Mouse (Mus musculus) intestine, postnatal 0 days (tissue): ENCODE measurements around the gene Cdkn2d. TPM values are rescaled to one million over a fixed set of nuclear protein-coding genes. Genes with fewer than 3 reads are reported as not detected.
"Not testable (repeated sequence)": the region's sequence is repeated elsewhere in the genome, so short reads cannot be mapped to it uniquely, and the experiment has no call there.

Source experiments
- ATAC-seq: fragments of 200-750 bp; cut with Nextera tagmentation; 2 replicates; pipeline ENCODE4 v1.8.0; 2017; ENCODE audit warnings: mild to moderate bottlenecking, moderate TSS enrichment, moderate library complexity
- H3K27ac ChIP-seq: fragments of 300-500 bp; sonication (generic); 2 replicates; pipeline ENCODE4 v1.5.1; 2014; ENCODE audit warnings: mild to moderate bottlenecking, low read depth, low read length, moderate library complexity
- H3K27me3 ChIP-seq: fragments of 300-500 bp; sonication (generic); replicated peaks from 2 replicates; pipeline ENCODE4 v1.6.1; 2014; ENCODE audit warnings: low read length, mixed read lengths; ENCODE audit not compliant: control insufficient read depth, insufficient read depth
- H3K36me3 ChIP-seq: fragments of 300-500 bp; sonication (generic); 2 replicates; pipeline ENCODE4 v1.6.1; 2014; ENCODE audit warnings: mild to moderate bottlenecking, moderate library complexity; ENCODE audit not compliant: control insufficient read depth, insufficient read depth
- H3K4me1 ChIP-seq: fragments of 300-500 bp; sonication (generic); replicated peaks from 2 replicates; pipeline ENCODE4 v1.6.1; 2014; ENCODE audit warnings: antibody characterized with exemption, low read length, mixed read lengths; ENCODE audit not compliant: control insufficient read depth, insufficient read depth
- H3K4me2 ChIP-seq: fragments of 300-500 bp; sonication (generic); replicated peaks from 2 replicates; pipeline ENCODE4 v1.6.1; 2014; ENCODE audit warnings: low read depth, mild to moderate bottlenecking, moderate library complexity
- H3K4me3 ChIP-seq: fragments of 300-500 bp; sonication (generic); 2 replicates; pipeline ENCODE4 v1.5.1; 2014; ENCODE audit warnings: low read depth, low read length
- H3K9ac ChIP-seq: fragments of 300-500 bp; sonication (generic); 2 replicates; pipeline ENCODE4 v1.6.1; 2014; ENCODE audit warnings: mild to moderate bottlenecking, low read depth, low read length
- H3K9me3 ChIP-seq: fragments of 300-500 bp; sonication (generic); 2 replicates; pipeline ENCODE4 v1.6.1; 2016; ENCODE audit warnings: mixed run types; ENCODE audit not compliant: control insufficient read depth
- CTCF ChIP-seq: sonication (generic); IDR thresholded peaks from 2 replicates; pipeline ENCODE4 v1.5.1; 2016; ENCODE audit warnings: low read depth, mild to moderate bottlenecking, control low read depth, antibody characterized with exemption, moderate library complexity
- WGBS: fragments of 180-500 bp; shearing (Covaris S2); extraction: QIAGEN DNeasy Blood & Tissue Kit; methylation state at CpG from one replicate; pipeline ENCODE4 v1.1.7; 2014; 5-methylcytosine and 5-hydroxymethylcytosine counted together
- polyA plus RNA-seq: library from polyadenylated mRNA; unstranded; fragments of >200 nt; fragmentation: Nextera tagmentation; extraction: Ambion mirVana; gene quantifications from 2 replicates; pipeline ENCODE4 v1.2.1, GENCODE M21; 2015

The Cdkn2d gene
- polyA plus RNA-seq, 1 experiment from 2014 or later: 25.8 TPM

DNA sequence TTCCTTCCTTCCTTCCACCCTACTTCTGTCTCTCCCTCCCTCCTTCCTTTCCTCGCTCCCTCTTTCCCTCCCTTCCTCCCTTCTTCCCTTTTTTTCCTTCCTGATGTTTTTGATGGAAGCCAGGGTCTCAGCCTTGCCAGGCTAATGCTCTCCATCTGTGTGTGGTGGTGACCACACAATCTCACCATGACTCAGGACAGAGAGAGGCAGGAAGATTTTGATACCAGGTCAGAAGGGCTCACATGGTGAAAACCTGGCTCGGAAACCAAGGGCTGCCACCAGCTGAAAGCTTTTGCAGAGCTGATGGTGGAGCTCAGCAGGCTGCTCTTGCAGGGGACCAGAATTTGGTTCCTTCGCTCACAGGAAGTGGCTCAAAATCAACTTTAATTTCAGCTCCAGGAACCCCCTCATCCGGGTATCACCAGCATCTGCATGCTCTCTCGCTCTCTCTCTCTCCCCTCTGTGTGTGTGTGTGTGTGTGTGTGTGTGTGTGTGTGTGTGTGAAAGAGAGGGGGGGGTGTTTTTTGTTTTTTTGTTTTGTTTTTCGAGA, 30.6 kb downstream of the Cdkn2d start:
- no peak for TF ChIP-seq CTCF
- Histone ChIP-seq H3K9me3 (no peaks in the 10 kb centered on the region), H3K36me3 (no peaks in the 10 kb centered on the region), H3K9ac (no peak overlapping the region), H3K27ac (no peak overlapping the region), H3K4me3 (no peak overlapping the region), H3K4me1 (peaks cover 10% of the 10 kb centered on the region; the same call in 1 of the 2 replicates), H3K4me2 (no peak overlapping the region), H3K27me3 (no peaks in the 10 kb centered on the region)
- WGBS: 86% methylated on average over 6 of the region's 6 CpGs
- no peak for ATAC-seq

DNA sequence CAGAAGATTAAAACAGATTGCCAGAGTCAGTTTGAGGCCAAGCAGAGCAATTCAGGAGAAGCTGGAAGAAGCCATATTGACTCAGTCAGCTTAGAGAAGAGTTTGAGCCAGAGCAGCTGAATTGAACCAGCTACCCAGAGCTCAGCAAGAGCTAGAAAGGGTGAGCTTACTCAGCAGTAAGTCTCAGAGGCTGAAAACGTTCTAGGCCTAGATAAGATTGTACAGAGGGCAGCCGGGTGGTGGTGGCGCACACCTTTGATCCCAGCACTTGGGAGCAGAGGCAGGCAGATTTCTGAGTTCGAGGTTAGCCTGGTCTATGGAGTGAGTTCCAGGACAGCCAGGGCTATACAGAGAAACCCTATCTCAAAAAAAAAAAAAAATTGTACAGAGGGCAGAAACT, 34.9 kb downstream of the Cdkn2d start:
- H3K27me3 ChIP-seq, H3K4me1 ChIP-seq, ATAC-seq, H3K36me3 ChIP-seq, H3K4me2 ChIP-seq, H3K9me3 ChIP-seq, H3K27ac ChIP-seq, H3K4me3 ChIP-seq, H3K9ac ChIP-seq: not testable (repeated sequence)
- WGBS: 68% methylated on average over 4 of the region's 4 CpGs

DNA sequence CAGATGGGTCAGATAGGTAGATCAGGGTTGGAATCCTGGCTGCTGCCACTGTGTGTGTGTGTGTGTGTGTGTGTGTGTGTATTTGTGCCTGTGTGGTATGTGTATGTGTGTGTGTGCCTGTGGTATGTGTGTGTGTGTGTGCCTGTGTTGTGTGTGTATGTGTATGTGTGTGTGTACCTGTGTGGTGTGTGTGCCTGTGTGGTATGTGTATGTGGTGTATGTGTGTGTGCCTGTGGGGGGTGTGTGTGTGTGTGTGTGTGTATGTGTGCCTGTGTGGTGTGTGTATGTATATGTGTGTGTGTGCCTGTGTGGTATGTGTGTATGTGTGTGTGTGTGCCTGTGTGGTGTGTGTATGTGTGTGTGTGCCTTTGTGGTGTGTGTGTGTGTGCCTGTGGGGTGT, 36.5 kb downstream of the Cdkn2d start:
- H3K4me2 ChIP-seq: no peak overlapping the region
- H3K27me3 ChIP-seq: peaks cover 19% of the 10 kb centered on the region
- no peak overlapping the region for H3K4me3 ChIP-seq
- no peaks in the 10 kb centered on the region for H3K36me3 ChIP-seq
- no peaks in the 10 kb centered on the region for H3K9me3 ChIP-seq
- no peak for ATAC-seq
- no peaks in the 10 kb centered on the region for H3K4me1 ChIP-seq
- no peak overlapping the region for H3K9ac ChIP-seq
- no peak for TF ChIP-seq CTCF
- H3K27ac ChIP-seq: no peak overlapping the region

DNA sequence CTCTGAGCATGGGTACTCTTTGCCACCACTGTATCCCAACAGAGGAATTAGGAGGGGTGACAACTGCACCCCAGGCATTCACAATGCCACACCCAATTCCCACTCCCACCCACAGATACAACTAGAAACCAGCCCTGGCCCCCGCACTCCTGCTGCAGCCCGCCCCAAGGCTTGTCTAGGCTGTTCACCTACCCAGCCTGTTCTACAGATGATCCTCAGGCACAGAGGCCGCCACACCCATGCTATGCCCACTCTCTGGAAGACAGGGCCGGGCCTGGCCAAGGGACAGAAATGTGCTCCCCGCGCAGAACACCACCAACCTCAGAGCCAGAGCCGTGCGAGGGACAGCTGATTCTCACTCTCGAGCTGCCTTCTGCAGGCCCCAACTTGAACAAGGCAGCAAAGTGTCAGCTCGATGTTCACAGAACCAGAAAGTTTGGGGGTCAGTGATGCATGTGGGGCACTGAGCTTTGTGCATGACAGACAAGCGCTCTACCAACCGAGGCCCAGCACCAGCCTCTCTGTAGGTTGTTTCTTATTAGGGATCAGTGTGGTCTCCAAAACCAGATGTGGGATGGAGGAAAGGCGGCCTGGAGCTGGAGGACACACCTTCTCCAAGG, 40.0 kb downstream of the Cdkn2d start:
- WGBS: 62% methylated on average over 13 of the region's 13 CpGs
- Histone ChIP-seq H3K9me3 (no peaks in the 10 kb centered on the region), H3K9ac (no peak overlapping the region), H3K27ac (no peak overlapping the region), H3K4me3 (no peak overlapping the region), H3K27me3 (peaks cover 47% of the 10 kb centered on the region), H3K4me1 (no peaks in the 10 kb centered on the region), H3K4me2 (no peak overlapping the region), H3K36me3 (no peaks in the 10 kb centered on the region)
- no peak for TF ChIP-seq CTCF
- no peak for ATAC-seq

DNA sequence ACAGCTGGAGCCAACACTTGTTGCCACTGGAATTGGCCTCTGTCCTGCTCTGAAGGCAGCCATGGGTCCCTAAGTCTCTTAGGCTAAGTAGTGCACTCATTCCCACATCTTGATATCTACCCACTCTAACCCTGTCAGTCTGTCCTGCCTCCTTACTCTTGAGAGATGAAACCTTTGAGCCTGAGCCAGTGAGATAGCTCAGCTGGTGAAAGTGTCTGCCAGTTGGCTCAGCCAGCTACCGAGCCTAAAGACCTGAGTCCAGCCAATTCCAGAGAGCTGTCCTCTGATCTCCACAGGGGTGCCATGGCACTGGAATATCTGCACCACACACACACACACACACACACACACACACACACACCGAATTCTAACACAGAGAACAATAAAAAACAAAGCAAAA, 40.7 kb downstream of the Cdkn2d start:
- no peaks in the 10 kb centered on the region for H3K36me3 ChIP-seq
- no peak overlapping the region for H3K27ac ChIP-seq
- no peak overlapping the region for H3K9ac ChIP-seq
- H3K9me3 ChIP-seq: no peaks in the 10 kb centered on the region
- H3K4me1 ChIP-seq: no peaks in the 10 kb centered on the region
- no peak for TF ChIP-seq CTCF
- 50% methylated on average over 2 of the region's 2 CpGs for WGBS
- H3K4me2 ChIP-seq: no peak overlapping the region
- ATAC-seq: no peak
- H3K27me3 ChIP-seq: peaks cover 54% of the 10 kb centered on the region
- no peak overlapping the region for H3K4me3 ChIP-seq

DNA sequence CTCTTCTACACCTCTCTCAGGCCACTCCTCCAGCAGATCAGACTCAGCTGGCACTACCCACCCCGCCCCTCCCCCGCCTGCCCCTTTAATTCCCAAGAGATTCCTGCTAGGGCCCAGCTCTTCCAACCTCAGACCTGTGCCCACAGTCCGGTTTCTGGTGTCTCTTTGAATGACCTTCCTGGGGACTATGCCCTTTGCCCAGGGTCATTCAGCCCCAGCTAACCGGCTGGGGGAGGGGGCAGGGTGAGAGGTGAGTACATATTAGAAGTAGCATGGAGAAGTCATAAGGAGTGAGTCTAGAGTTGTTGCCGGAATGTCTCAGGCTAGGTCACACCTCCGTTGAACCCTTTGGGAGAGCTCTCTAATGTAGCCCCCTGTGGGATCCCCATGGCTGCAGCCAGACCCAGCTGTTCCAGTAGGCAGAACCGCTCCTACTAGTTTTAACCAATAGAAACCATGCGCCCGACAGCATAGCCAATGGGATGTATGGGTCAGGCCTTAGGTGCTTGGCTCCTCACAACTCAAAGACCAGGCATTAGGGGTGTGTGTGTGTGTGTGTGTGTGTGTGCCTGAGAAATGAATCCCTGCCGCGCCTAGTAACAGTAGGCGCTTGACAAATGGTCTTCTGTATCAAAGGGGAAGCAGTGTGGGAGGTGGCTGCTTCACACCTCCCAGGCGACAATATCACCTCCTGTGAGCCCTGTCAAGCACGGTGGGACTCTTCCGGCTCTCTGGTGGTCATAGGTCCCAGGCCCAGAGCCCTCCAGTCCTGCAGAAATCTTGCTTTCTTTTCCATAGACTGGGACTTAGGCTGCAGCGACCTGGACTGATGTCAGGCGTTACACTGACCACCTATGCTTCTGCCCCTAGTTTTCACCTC, 41.3 kb downstream of the Cdkn2d start:
- no peak for TF ChIP-seq CTCF
- Histone ChIP-seq H3K4me1 (no peaks in the 10 kb centered on the region), H3K9ac (no peak overlapping the region), H3K36me3 (no peaks in the 10 kb centered on the region), H3K4me2 (no peak overlapping the region), H3K27ac (no peak overlapping the region), H3K9me3 (no peaks in the 10 kb centered on the region), H3K4me3 (no peak overlapping the region), H3K27me3 (peaks cover 60% of the 10 kb centered on the region)
- 29% methylated on average over 17 of the region's 17 CpGs for WGBS
- no peak for ATAC-seq
